In genomic region chr15:103224161-103224560, GRCm38 (mm10) we compare ENCODE assay signal across 16 mouse cellular contexts. TPM values are rescaled to one million over a fixed set of nuclear protein-coding genes. Genes with fewer than 3 reads are reported as not detected.
"Had no signal": no experiment of that assay in that cellular context is flagged by ENCODE, and none has a peak within 500 bp of the region (broad histone marks: within the 10 kb centered on the region; RNA-seq: fewer than 3 reads in every experiment).

No protein-coding gene starts in this region.

- H3K4me2 ChIP-seq: liver, embryonic 13.5 days; midbrain, embryonic 11.5 days had no signal

- H3K9me3 ChIP-seq: limb, embryonic 10.5 days; liver, embryonic 13.5 days; megakaryocyte, embryonic 14.5 days had no signal

- H3K9ac ChIP-seq: liver, embryonic 13.5 days had no signal

- H3K27ac ChIP-seq: left cerebral cortex, adult 2 months; limb, embryonic 10.5 days; macrophage had no signal

- H3K4me1 ChIP-seq: limb, embryonic 10.5 days had no signal

- H3K27me3 ChIP-seq: liver, embryonic 13.5 days; megakaryocyte, embryonic 14.5 days had no signal

- ATAC-seq: midbrain, embryonic 16.5 days had no signal

- H3K4me3 ChIP-seq: left cerebral cortex, adult 2 months; limb, embryonic 10.5 days; liver, embryonic 13.5 days; megakaryocyte, embryonic 14.5 days had no signal

- DNase-seq: kidney, adult 8-10 months; kidney, postnatal 4 days; liver, embryonic 13.5 days; lung, adult 2 months; lung, postnatal 10 days; thymus, adult 18-20 months; thymus, postnatal 14 days had no signal

RNA-seq across cellular contexts. Expression of gene Nfe2, which starts 34.0 kb away (rescaled TPM):
- total RNA-seq: layer of hippocampus, adult 8-10 months; layer of hippocampus, postnatal 14 days; left cerebral cortex, adult 2 months; left cerebral cortex, postnatal 14 days had no signal
